Mouse (Mus musculus): ENCODE results near the gene Cd320.

GRCm38 (mm10) chr17:33799277-33799676, 43.6 kb upstream of the Cd320 start:
- TF ChIP-seq TAL1 (IDR thresholded peaks at IDR 0.05; ENCODE audit: low read length) = no peak
- no peak for TF ChIP-seq GATA1 (IDR thresholded peaks at IDR 0.05; ENCODE audit: low read length)

Data from erythroblast, embryonic 14.5 days (primary cell).